Mouse (Mus musculus): ENCODE results near the gene Lgalsl.

The Lgalsl gene

GRCm38 (mm10) chr11:20823961-20824360, 6.9 kb downstream of the Lgalsl start:
- no peak for DNase-seq (ENCODE audit: low spot score in 2 of 2)

DNA sequence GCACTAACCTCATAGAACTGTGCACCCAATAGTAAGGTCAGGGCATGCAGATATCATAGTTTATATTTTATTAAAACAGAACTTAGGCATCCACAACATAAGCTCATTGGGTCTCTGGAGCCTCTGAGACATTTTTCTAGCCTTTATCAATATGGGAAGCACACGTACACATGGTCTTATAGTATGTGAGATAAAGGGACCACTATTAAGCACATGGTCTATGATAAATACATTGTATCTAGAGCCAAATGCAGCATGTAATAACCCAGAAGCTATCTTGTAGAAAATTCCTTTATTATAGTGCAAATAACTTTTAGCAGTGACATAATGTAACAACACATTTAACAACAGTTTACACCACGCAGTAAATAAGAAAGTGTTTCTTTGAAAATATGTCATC, 7.6 kb downstream of the Lgalsl start:
- no peak for DNase-seq (ENCODE audit: low spot score in 2 of 2)

- no peak for DNase-seq (ENCODE audit: low spot score in 2 of 2)
These were observed 9.5 kb downstream of the Lgalsl start for GRCm38 (mm10) chr11:20821351-20821750.

- DNase-seq (ENCODE audit: low spot score in 2 of 2) = no peak
These were observed 16.8 kb downstream of the Lgalsl start for GRCm38 (mm10) chr11:20813901-20814523.

DNA sequence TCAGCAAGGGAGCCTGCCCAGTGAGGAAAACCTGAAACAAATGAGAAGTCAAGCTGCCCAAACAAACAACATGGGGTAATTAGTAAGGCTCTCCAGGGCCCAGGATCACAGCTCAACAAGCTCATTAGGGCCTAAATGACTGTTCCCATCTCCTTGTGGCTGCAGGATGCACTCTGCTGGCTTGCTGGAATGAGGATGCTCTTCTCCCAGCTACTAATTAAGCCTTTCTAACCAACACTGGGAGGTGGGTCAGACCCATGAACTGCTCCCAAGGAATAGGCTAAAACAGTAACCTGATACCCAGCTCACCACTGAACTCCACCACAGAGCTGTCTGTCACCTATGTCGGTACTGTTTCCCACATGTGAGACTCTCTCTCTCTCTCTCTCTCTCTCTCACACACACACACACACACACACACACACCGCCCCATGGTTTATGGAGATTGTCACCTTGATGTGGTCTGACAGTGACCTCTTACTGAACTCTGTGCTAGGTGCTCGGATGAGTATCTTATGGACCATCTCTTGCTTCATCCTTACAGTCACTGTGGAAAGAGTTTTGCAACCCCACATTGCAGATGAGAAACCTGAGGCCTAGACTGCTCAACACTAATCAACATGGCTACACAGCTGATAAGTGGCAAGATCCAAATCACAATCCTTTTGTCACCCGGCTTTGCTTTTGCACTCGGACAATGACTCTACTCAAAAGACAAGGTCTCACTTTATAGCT, 18.5 kb downstream of the Lgalsl start:
- no peak for DNase-seq (ENCODE audit: low spot score in 2 of 2)

DNA sequence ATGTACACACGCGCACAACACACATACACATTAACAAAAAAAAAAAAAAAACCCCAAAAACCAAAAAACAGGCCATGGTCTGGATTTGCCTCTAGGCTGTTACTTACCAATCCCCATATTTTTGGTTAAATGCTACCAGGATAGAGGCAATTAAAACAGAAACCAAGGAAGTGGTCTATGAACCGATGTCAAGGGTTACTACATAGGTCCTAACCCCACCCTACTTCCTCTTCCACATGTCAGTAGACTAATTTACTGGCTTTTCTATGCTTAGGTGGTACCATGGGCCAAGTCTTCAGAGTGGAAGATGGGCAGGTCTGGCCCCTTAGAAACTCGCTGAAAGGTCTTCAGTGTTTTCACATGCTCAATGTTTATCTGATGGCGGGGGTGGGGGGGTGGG, 24.2 kb downstream of the Lgalsl start:
- DNase-seq (ENCODE audit: low spot score in 2 of 2) = no peak

- no peak for DNase-seq (ENCODE audit: low spot score in 2 of 2)
These were observed 25.1 kb downstream of the Lgalsl start for GRCm38 (mm10) chr11:20805604-20806249.

- no peak for DNase-seq (ENCODE audit: low spot score in 2 of 2)
These were observed 26.4 kb downstream of the Lgalsl start for GRCm38 (mm10) chr11:20804416-20804815.

GRCm38 (mm10) chr11:20800277-20801092, 30.4 kb downstream of the Lgalsl start:
- no peak for DNase-seq (ENCODE audit: low spot score in 2 of 2)

DNA sequence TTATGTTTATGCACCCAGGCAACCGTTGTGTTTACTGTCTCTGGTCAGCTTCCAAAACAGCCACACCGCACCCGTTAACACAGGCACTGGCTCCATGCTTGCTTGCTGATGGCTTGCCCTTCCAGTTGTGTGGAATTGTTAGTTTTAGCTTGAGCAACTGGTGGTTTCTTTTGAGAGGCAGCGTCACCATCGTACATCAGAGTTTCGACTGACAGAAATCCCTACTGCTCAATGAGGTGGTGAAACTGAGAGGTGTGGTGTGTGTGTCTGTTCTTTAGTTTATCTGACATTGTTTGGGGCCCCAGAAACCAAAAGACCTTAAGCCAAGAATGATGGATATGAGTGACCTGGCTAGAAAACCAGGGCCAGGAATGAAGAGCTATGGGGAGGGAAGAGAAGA, 33.0 kb downstream of the Lgalsl start:
- DNase-seq (ENCODE audit: low spot score in 2 of 2) = no peak

DNA sequence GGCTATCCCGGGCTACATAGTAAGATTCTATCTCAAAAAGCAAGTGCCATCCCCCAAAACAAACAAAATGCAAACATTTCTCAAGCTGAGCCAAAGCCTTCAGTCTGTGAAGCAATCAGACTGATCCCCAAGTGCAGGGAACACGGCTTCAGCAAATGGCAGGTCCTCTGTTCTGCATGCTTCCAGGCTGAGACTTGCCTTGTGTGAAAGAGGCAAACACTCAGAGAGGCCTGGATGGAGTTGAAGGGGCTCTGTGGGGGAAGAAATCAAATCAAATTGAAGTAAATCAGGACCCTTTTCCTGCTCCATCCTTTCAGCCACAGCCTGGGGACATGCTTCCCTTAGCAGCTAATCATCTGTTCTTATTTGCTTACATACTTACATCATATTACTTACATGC, 35.4 kb downstream of the Lgalsl start:
- DNase-seq (ENCODE audit: low spot score in 2 of 2) = no peak

- DNase-seq (ENCODE audit: low spot score in 2 of 2) = no peak
These were observed 36.0 kb downstream of the Lgalsl start for GRCm38 (mm10) chr11:20794913-20795254.

DNA sequence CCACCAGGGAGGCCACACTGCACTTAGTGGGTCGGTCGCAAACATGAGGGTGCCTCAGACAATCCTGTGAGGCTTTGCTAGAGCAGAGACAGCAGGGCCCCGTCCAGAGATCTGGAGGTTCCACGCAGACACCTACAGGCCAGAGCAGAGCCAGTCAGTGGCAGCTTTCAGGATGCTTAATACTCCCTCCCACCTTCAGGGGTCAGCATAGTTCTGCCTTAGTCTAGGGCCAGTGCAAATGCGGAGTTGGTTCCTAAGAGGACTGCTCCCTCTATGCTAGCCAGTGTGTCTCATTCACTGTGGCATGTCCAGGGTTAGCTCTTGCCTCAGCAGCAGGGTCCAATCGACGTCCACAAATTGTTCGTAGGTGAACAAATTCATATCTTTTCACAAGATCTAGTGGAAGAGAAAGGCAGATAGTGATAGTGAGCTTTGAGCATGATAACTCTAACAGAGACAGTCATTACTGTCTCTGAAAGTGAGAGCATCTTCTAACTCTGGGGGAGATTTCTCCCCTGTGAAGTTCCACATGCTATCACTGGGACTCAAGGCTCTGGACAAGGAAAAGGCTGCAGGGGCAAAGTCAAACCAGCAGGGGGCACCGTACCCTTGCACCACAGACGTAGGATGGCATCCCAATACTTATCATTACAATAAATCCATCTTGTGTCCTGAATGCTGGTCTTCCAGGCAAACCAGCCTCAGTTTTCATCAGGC, 36.5 kb downstream of the Lgalsl start:
- DNase-seq (ENCODE audit: low spot score in 2 of 2) = peak; percentile 56 to 81

DNA sequence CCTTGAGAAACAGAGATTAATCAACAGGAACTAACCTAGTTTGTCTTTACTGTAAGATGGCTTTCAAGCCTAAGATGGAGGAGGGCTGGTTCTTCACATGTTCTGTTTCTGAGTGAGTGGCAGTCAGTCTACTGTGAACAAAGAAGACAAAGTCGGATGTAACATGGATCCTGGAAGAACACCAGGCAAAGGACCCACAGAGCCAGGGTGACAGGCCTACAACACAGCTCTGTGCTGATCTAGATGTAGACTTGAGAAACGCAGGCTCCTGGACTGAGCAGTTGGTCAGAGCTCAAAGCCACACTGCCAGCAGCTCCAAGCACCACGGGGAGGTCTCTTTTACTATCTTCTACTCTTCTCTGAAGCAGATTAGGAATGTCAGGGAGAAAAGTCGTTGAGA, 37.2 kb downstream of the Lgalsl start:
- no peak for DNase-seq (ENCODE audit: low spot score in 2 of 2)

- DNase-seq (ENCODE audit: low spot score in 2 of 2) = no peak
These were observed 38.2 kb downstream of the Lgalsl start for GRCm38 (mm10) chr11:20792667-20793066.

DNA sequence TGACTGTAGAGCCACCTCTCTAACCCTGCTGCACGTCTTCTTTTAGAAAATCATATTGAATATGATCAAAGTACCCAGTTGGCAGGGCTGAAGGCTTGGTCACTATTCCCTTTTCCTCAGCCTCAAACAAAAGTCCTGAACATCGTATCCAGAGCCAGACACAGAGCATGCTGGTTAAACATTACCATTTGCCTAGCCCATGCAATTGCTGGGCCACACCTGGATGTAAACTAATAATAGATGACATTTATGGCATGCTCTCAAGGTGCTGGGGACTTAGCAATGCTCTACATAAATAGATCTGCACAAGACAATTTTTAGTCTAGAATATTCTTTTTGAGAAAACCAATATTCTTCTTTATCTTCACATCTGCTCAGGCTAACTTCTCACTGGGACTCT, 39.5 kb downstream of the Lgalsl start:
- no peak for DNase-seq (ENCODE audit: low spot score in 2 of 2)

- no peak for DNase-seq (ENCODE audit: low spot score in 2 of 2)
These were observed 41.8 kb downstream of the Lgalsl start for GRCm38 (mm10) chr11:20789015-20789414.

DNA sequence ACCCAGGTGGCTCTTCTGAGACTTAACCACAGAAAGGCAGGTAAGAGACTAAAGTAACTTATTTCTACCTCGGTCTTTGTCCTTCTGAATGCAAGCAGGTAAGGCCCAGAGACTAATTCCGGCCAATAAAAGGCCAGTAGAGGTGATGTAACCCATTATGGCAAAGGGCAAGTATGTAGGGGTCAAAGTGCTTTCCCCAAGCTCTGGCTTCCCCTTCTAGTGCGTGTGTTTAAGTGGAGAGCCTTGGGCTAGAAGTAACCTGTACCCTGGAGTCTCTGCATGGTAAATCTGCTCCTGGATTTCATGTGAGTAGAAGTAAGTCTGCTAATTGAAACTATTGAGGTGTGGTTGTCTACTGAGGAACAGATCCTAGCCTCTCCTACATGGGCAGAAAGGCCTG, 42.8 kb downstream of the Lgalsl start:
- DNase-seq (ENCODE audit: low spot score in 2 of 2) = no peak

- no peak for DNase-seq (ENCODE audit: low spot score in 2 of 2)
These were observed 44.7 kb downstream of the Lgalsl start for GRCm38 (mm10) chr11:20786191-20786590.

DNA sequence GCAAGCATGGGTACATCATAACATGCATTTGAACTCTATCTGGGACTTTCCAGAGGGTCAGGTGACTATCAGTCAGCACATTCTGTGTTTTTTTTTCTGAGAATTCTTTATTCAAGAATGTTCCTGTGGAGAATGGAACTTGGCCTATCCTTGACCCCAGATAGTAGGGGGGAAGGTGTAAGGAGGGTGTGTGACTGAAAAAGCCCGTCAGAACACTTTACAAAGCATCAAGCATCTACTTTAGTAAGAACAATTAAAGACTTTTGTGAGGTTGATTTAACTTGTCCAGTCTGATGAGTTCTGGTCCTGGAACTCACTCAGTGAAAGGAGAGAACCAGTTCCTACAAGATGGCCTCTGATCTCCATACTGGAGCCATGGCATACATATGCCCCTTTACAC, 45.7 kb downstream of the Lgalsl start:
- no peak for DNase-seq (ENCODE audit: low spot score in 2 of 2)

GRCm38 (mm10) chr11:20784776-20785175, 46.1 kb downstream of the Lgalsl start:
- DNase-seq (ENCODE audit: low spot score in 2 of 2) = no peak

DNA sequence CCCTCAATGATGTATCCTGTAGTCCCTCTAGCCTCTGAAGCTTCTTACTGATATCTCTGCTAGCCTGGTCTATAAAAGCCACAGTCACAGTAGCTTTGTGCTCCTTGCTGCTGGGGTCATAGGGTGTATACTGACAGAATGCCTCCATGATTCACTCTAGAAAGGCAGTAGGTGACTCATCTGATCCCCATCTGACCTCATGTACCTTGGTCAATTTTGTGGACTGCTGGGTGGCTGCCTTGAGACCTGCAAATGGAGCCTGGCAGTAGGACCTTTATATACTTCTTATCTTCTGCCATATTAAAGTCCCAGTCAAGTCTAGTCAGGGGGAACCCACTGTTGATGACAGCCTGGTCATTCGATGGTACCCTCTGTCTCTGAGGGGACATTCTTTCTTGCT, 47.4 kb downstream of the Lgalsl start:
- no peak for DNase-seq (ENCODE audit: low spot score in 2 of 2)
